Mouse (Mus musculus) erythroblast, embryonic 14.5 days (primary cell): ENCODE measurements around the gene Extl2.

Experiments used
- GATA1 ChIP-seq: IDR thresholded peaks from 2 replicates; pipeline ENCODE4 v1.6.1; 2012; ENCODE audit warnings: low read length, inconsistent platforms, mixed read lengths
- TAL1 ChIP-seq: IDR thresholded peaks from 3 replicates; pipeline ENCODE4 v1.6.1; 2012; ENCODE audit warnings: low read length, inconsistent platforms, mixed read lengths

GRCm38 (mm10) chr3:116076739-116077138 is 69.5 kb downstream of the Extl2 start:
- TF ChIP-seq GATA1 (no peak), TAL1 (no peak)
